Mouse (Mus musculus) ES-E14 (cell line): ENCODE results near the gene 4930505A04Rik. TPM values are rescaled to one million over a fixed set of nuclear protein-coding genes. Genes with fewer than 3 reads are reported as not detected.

Source experiments
- DNase-seq: peaks from one replicate; pipeline ENCODE4 v3.0.0-alpha.2; 2013; ENCODE audit warnings: low read depth, low spot score
- H3K27ac ChIP-seq: 2 replicates; pipeline ENCODE4 v1.5.1; 2012; ENCODE audit warnings: low read depth, mild to moderate bottlenecking, low read length, moderate library complexity, mixed read lengths; ENCODE audit not compliant: poor library complexity, insufficient read depth, severe bottlenecking
- H3K36me3 ChIP-seq: 2 replicates; pipeline ENCODE4 v1.6.1; 2012; ENCODE audit warnings: mild to moderate bottlenecking, low read length, moderate library complexity, mixed read lengths; ENCODE audit not compliant: control insufficient read depth, poor library complexity, insufficient read depth, severe bottlenecking
- H3K4me1 ChIP-seq, 2 experiments: fragments of 150-350 bp in 1 of 2; sonication (generic) in 1 of 2; 2 replicates each; pipeline ENCODE4 v1.6.1; 2012; ENCODE audit warnings: low read length in 2 of 2, mild to moderate bottlenecking in 1 of 2, mixed read lengths in 1 of 2; ENCODE audit not compliant: control insufficient read depth in 2 of 2, insufficient read depth in 2 of 2, poor library complexity in 1 of 2
- H3K4me3 ChIP-seq, 2 experiments: fragments of 150-350 bp in 1 of 2; sonication (generic) in 1 of 2; 2 replicates each; pipeline ENCODE4 v1.5.1; 2012; ENCODE audit warnings: low read length in 2 of 2, low read depth in 1 of 2, mild to moderate bottlenecking in 1 of 2, mixed read lengths in 1 of 2; ENCODE audit not compliant: insufficient read depth in 1 of 2, poor library complexity in 1 of 2, severe bottlenecking in 1 of 2
- H3K9ac ChIP-seq: 2 replicates; pipeline ENCODE4 v1.6.1; 2012; ENCODE audit warnings: low read depth, mild to moderate bottlenecking, low read length, mixed read lengths; ENCODE audit not compliant: poor library complexity, insufficient read depth, severe bottlenecking
- H3K9me3 ChIP-seq: fragments of 150-350 bp; sonication (generic); 2 replicates; pipeline ENCODE4 v1.6.1; 2012; ENCODE audit warnings: low read depth, mild to moderate bottlenecking, low read length; ENCODE audit not compliant: control insufficient read depth, insufficient read depth
- CHD2 ChIP-seq: IDR thresholded peaks from 2 replicates; pipeline ENCODE4 v1.6.1; 2014; ENCODE audit warnings: mild to moderate bottlenecking, low read depth, low read length, inconsistent platforms
- HCFC1 ChIP-seq: IDR thresholded peaks from 2 replicates; pipeline ENCODE4 v1.6.1; 2012; ENCODE audit warnings: low read length, inconsistent platforms, borderline replicate concordance; ENCODE audit not compliant: insufficient read depth
- MAFK ChIP-seq: IDR thresholded peaks from 2 replicates; pipeline ENCODE4 v1.6.1; 2014; ENCODE audit warnings: mild to moderate bottlenecking, low read depth, low read length, inconsistent platforms; ENCODE audit not compliant: insufficient read depth
- ZC3H11A ChIP-seq: IDR thresholded peaks from 2 replicates; pipeline ENCODE4 v1.6.1; 2012; ENCODE audit warnings: low read depth, mild to moderate bottlenecking, inconsistent platforms, low read length, borderline replicate concordance
- ZNF384 ChIP-seq: IDR thresholded peaks from 2 replicates; pipeline ENCODE4 v1.6.1; 2012; ENCODE audit warnings: low read depth, low read length, inconsistent platforms
- in situ Hi-C, 2 experiments: fragments of 600-800 bp; cut with MboI; formaldehyde crosslinking; loops; one replicate each; pipeline ENCODE4 v1.15.1; 2025; ENCODE audit warnings: low sequenced_read_pairs in 2 of 2, inconsistent platforms in 1 of 2; ENCODE audit not compliant: unreplicated experiment in 2 of 2
- total RNA-seq: library from RNA; depleted of rRNA; stranded (reverse); fragments of 300-350 nt; gene quantifications from 2 replicates; pipeline ENCODE4 v1.2.3, GENCODE M21; 2012

4930505A04Rik gene
- total RNA-seq, 1 experiment = 0.85 TPM

- no peak for DNase-seq
- Histone ChIP-seq H3K27ac (no peak overlapping the region), H3K4me1 (0 out of 4 replicates have a peak, but pooled peaks cover 0 to 3% of the 10 kb centered on the region in 2 experiments), H3K4me3 (no peak overlapping the region), H3K9ac (no peak overlapping the region), H3K36me3 (no peaks in the 10 kb centered on the region), H3K9me3 (peaks cover 14% of the 10 kb centered on the region)
- in situ Hi-C loops = no loop called here
- TF ChIP-seq CHD2 (no peak), ZC3H11A (no peak), ZNF384 (no peak), HCFC1 (no peak), MAFK (no peak)
These were observed 25.5 kb upstream of the 4930505A04Rik start for GRCm38 (mm10) chr11:30497151-30497550.

GRCm38 (mm10) chr11:30491515-30492260 is 20.1 kb upstream of the 4930505A04Rik start:
- in situ Hi-C loops = no loop called here
- peaks cover 2 to 4% of the 10 kb centered on the region in 2 experiments; a peak in 1 of 4 replicates for H3K4me1 ChIP-seq
- peak; percentile 71 for DNase-seq
- peak overlapping the region; percentile 61; the same call in 1 of the 2 replicates for H3K27ac ChIP-seq
- no peaks in the 10 kb centered on the region for H3K36me3 ChIP-seq
- TF ChIP-seq HCFC1 (no peak), CHD2 (peak; percentile 69; the same call in 1 of the 2 replicates)
- H3K9ac ChIP-seq = no peak overlapping the region
- no peak overlapping the region for H3K4me3 ChIP-seq
- 0 out of 2 replicates have a peak, but pooled peaks cover 5% of the 10 kb centered on the region for H3K9me3 ChIP-seq

GRCm38 (mm10) chr11:30488183-30488582 is 16.6 kb upstream of the 4930505A04Rik start:
- Histone ChIP-seq H3K4me1 (peaks cover 6 to 7% of the 10 kb centered on the region in 2 experiments; a peak in 2 of 4 replicates), H3K4me3 (no peak overlapping the region), H3K9ac (no peak overlapping the region), H3K36me3 (no peaks in the 10 kb centered on the region), H3K27ac (no peak overlapping the region; the same call in 1 of the 2 replicates), H3K9me3 (no peaks in the 10 kb centered on the region)
- TF ChIP-seq ZC3H11A = no peak
- no peak for TF ChIP-seq ZNF384
- no peak for TF ChIP-seq MAFK
- TF ChIP-seq CHD2 = no peak
- no peak for TF ChIP-seq HCFC1
- in situ Hi-C loops = no loop called here
- no peak for DNase-seq

GRCm38 (mm10) chr11:30483286-30483685 is 11.7 kb upstream of the 4930505A04Rik start:
- Histone ChIP-seq H3K9me3 (no peaks in the 10 kb centered on the region), H3K27ac (no peak overlapping the region), H3K4me3 (no peak overlapping the region), H3K36me3 (no peaks in the 10 kb centered on the region), H3K4me1 (peaks cover 3 to 6% of the 10 kb centered on the region in 2 experiments; a peak in 2 of 4 replicates), H3K9ac (no peak overlapping the region)
- in situ Hi-C loops = no loop called here
- no peak for TF ChIP-seq HCFC1
- TF ChIP-seq MAFK = no peak
- TF ChIP-seq CHD2 = no peak
- TF ChIP-seq ZC3H11A = no peak
- TF ChIP-seq ZNF384 = no peak
- no peak for DNase-seq
